9 mouse cellular contexts compared by ENCODE assay signal in genomic region chr9:43737331-43737730, GRCm38 (mm10). TPM values are rescaled to one million over a fixed set of nuclear protein-coding genes. Genes with fewer than 3 reads are reported as not detected.
DNase-seq lines count a peak whose midpoint lies in the region; ATAC-seq and TF ChIP-seq lines count a peak whose summit lies in the region.
"Had no signal": no experiment of that assay in that cellular context is flagged by ENCODE, and none has a peak within 500 bp of the region (broad histone marks: within the 10 kb centered on the region; RNA-seq: fewer than 3 reads in every experiment).

No protein-coding gene starts in this region.

- no peak for DNase-seq in kidney, adult 18-20 months
- no peak for DNase-seq in embryonic facial prominence, embryonic 10.5 days (ENCODE audit: low spot score)
- peak; percentile 58 for DNase-seq in hindbrain, postnatal 0 days (ENCODE audit: low spot score)
- no peak for DNase-seq in right cerebral cortex, postnatal 25 days
- no peak for DNase-seq in cerebellum, adult 18-20 months
- no peak for DNase-seq in layer of hippocampus, postnatal 10 days (ENCODE audit: low spot score in 2 of 2)

- H3K9me3 ChIP-seq in kidney, embryonic 14.5 days (ENCODE audit: control insufficient read depth, low read length): no peaks in the 10 kb centered on the region
- H3K9me3 ChIP-seq in embryonic facial prominence, embryonic 10.5 days: no peaks in the 10 kb centered on the region
- no peaks in the 10 kb centered on the region for H3K9me3 ChIP-seq in hindbrain, postnatal 0 days (ENCODE audit: low read length)
- no peaks in the 10 kb centered on the region for H3K9me3 ChIP-seq in midbrain, embryonic 16.5 days (replicated peaks; ENCODE audit: control insufficient read depth, low read length, poor library complexity, severe bottlenecking)

- no peaks in the 10 kb centered on the region for H3K36me3 ChIP-seq in kidney, embryonic 14.5 days (ENCODE audit: control insufficient read depth, insufficient read depth, low read length)
- no peaks in the 10 kb centered on the region for H3K36me3 ChIP-seq in embryonic facial prominence, embryonic 10.5 days (replicated peaks)
- no peaks in the 10 kb centered on the region for H3K36me3 ChIP-seq in hindbrain, postnatal 0 days (ENCODE audit: insufficient read depth, low read length)
- no peaks in the 10 kb centered on the region for H3K36me3 ChIP-seq in midbrain, embryonic 16.5 days (ENCODE audit: control insufficient read depth, insufficient read depth, low read length)

- peak overlapping the region; percentile 27 for H3K4me2 ChIP-seq in kidney, embryonic 14.5 days (replicated peaks; ENCODE audit: low read depth, low read length)
- peak overlapping the region; percentile 46 for H3K4me2 ChIP-seq in hindbrain, postnatal 0 days (ENCODE audit: low read depth, low read length)
- H3K4me2 ChIP-seq in midbrain, embryonic 16.5 days (ENCODE audit: low read length): peak overlapping the region; percentile 45

- H3K27me3 ChIP-seq in kidney, embryonic 14.5 days (ENCODE audit: control insufficient read depth, insufficient read depth, low read length): peaks cover 3% of the 10 kb centered on the region; the same call in 1 of the 2 replicates
- peaks cover 45% of the 10 kb centered on the region for H3K27me3 ChIP-seq in embryonic facial prominence, embryonic 10.5 days (replicated peaks; ENCODE audit: low read depth, poor library complexity, severe bottlenecking)
- no peaks in the 10 kb centered on the region for H3K27me3 ChIP-seq in hindbrain, postnatal 0 days (ENCODE audit: insufficient read depth, low read length)
- H3K27me3 ChIP-seq in midbrain, embryonic 16.5 days (ENCODE audit: control insufficient read depth, insufficient read depth, low read depth, low read length): 0 out of 2 replicates have a peak, but pooled peaks cover 4% of the 10 kb centered on the region

- no peak for TF ChIP-seq CTCF in hindbrain, postnatal 0 days (IDR thresholded peaks at IDR 0.05; ENCODE audit: low read depth)

- H3K4me1 ChIP-seq in kidney, embryonic 14.5 days (ENCODE audit: control insufficient read depth, insufficient read depth, low read length): peaks cover 16% of the 10 kb centered on the region; the same call in 1 of the 2 replicates
- peaks cover 29% of the 10 kb centered on the region for H3K4me1 ChIP-seq in embryonic facial prominence, embryonic 10.5 days
- peaks cover 10% of the 10 kb centered on the region for H3K4me1 ChIP-seq in hindbrain, postnatal 0 days (ENCODE audit: insufficient read depth, low read length)
- peaks cover 24% of the 10 kb centered on the region for H3K4me1 ChIP-seq in midbrain, embryonic 16.5 days (ENCODE audit: control insufficient read depth, insufficient read depth, low read length)

- H3K27ac ChIP-seq in kidney, embryonic 14.5 days (ENCODE audit: low read depth, low read length): no peak overlapping the region
- peak overlapping the region; percentile 30; the same call in 1 of the 2 replicates for H3K27ac ChIP-seq in embryonic facial prominence, embryonic 10.5 days (replicated peaks)
- 0 out of 2 replicates have a peak overlapping the region, but pooled peaks have one; percentile 8 for H3K27ac ChIP-seq in hindbrain, postnatal 0 days
- H3K27ac ChIP-seq in midbrain, embryonic 16.5 days (ENCODE audit: low read length): no peak overlapping the region
- H3K27ac ChIP-seq: layer of hippocampus, adult 2 months had no signal

- H3K9ac ChIP-seq in kidney, embryonic 14.5 days (ENCODE audit: low read depth, low read length): no peak overlapping the region
- no peak overlapping the region for H3K9ac ChIP-seq in hindbrain, postnatal 0 days (replicated peaks; ENCODE audit: low read length)
- H3K9ac ChIP-seq in midbrain, embryonic 16.5 days (ENCODE audit: low read depth, low read length): peak overlapping the region; percentile 46; the same call in 1 of the 2 replicates

- H3K4me3 ChIP-seq in kidney, embryonic 14.5 days (ENCODE audit: low read length): no peak overlapping the region
- H3K4me3 ChIP-seq in embryonic facial prominence, embryonic 10.5 days: peak overlapping the region; percentile 46; the same call in 1 of the 2 replicates
- H3K4me3 ChIP-seq in hindbrain, postnatal 0 days (ENCODE audit: low read length): no peak overlapping the region
- no peak overlapping the region for H3K4me3 ChIP-seq in midbrain, embryonic 16.5 days (ENCODE audit: low read depth, low read length)
- H3K4me3 ChIP-seq: layer of hippocampus, adult 2 months had no signal

- WGBS in kidney, embryonic 14.5 days: 6% methylated on average over 3 of the region's 3 CpGs
- WGBS in embryonic facial prominence, embryonic 10.5 days: 14% methylated on average over 3 of the region's 3 CpGs
- WGBS in hindbrain, postnatal 0 days: 18% methylated on average over 3 of the region's 3 CpGs
- 7% methylated on average over 3 of the region's 3 CpGs for WGBS in midbrain, embryonic 16.5 days

- peak; percentile 13; the same call in 1 of the 2 replicates for ATAC-seq in kidney, embryonic 14.5 days (ENCODE audit: low FRiP score, low TSS enrichment)
- ATAC-seq in hindbrain, postnatal 0 days: 0 out of 2 replicates have a peak, but pooled peaks have one; percentile 21
- ATAC-seq in midbrain, embryonic 16.5 days: no peak

RNA-seq across cellular contexts. Expression of gene Nectin1, which starts 6.5 kb away (rescaled TPM):
- polyA plus RNA-seq in kidney, embryonic 14.5 days (2014; fragmentation: Nextera tagmentation; extraction: Ambion mirVana): 6.5 and 6.8 TPM in 2 replicates
- 5.0 TPM in 2 replicates for polyA plus RNA-seq in embryonic facial prominence, embryonic 10.5 days (2016; fragmentation: Nextera tagmentation; extraction: Ambion mirVana)
- 69.2 and 72.8 TPM in 2 replicates for total RNA-seq in hindbrain, postnatal 0 days (2014; rRNA removed)
- 15.7 and 17.1 TPM in 2 replicates for polyA plus RNA-seq in hindbrain, postnatal 0 days (2015; fragmentation: Nextera tagmentation; extraction: Ambion mirVana)
- polyA plus RNA-seq in midbrain, embryonic 16.5 days (2015; fragmentation: Nextera tagmentation; extraction: Ambion mirVana): 13.2 and 13.4 TPM in 2 replicates
- 100 to 1,000 TPM in 1 of 2 experiments, 10 to 100 TPM in 1; 96.1 to 106 TPM for total RNA-seq in layer of hippocampus, postnatal 10 days (2021)

Comparison
In these comparisons a context has a peak if more than half of its experiments do, and no peak if none do; other contexts are left out.
1. H3K27ac ChIP-seq: peak in embryonic facial prominence, embryonic 10.5 days (single experiment) and hindbrain, postnatal 0 days (single experiment); none in kidney, embryonic 14.5 days (single experiment) and midbrain, embryonic 16.5 days (single experiment).
2. Peak in every context shown above with its lines, with median percentiles within 50 percentile points of each other: H3K4me2 ChIP-seq.